Mouse (Mus musculus) gastrocnemius, postnatal 14 days (tissue): Measurements from ENCODE around the gene Tbc1d17. TPM values are rescaled to one million over a fixed set of nuclear protein-coding genes. Genes with fewer than 3 reads are reported as not detected.
"Not testable (repeated sequence)": the region's sequence is repeated elsewhere in the genome, so short reads cannot be mapped to it uniquely, and the experiment has no call there.

Experiments
- DNase-seq: peaks from one replicate; pipeline ENCODE4 v3.0.0; 2021; ENCODE audit warnings: mixed read lengths
- intact Hi-C: fragments of 180-260 bp; cut with DNase I; formaldehyde crosslinking; loops from one replicate; pipeline ENCODE4 v1.15.1; 2025; ENCODE audit warnings: low total_unique reads
- long read RNA-seq, 2 experiments: library from polyadenylated mRNA; stranded (forward); transcript quantifications; one replicate each; pipeline ENCODE4 v2.0.0; 2021
- total RNA-seq, 2 experiments: library from RNA; stranded (reverse); gene quantifications; 2 replicates each; pipeline ENCODE4 v1.2.3; 2021

The Tbc1d17 gene
- total RNA-seq: 10 to 100 TPM; 28.2 to 38.9 TPM
- long read RNA-seq, experiment 1, full-length matches to known transcripts: 54 of 65 reads
- long read RNA-seq, experiment 1, partial matches to known transcripts: 6 of 65 reads
- long read RNA-seq, experiment 1, other reads (novel, unspliced or antisense): 5 of 65 reads
- long read RNA-seq, experiment 2, full-length matches to known transcripts: 65 of 76 reads
- long read RNA-seq, experiment 2, partial matches to known transcripts: 3 of 76 reads
- long read RNA-seq, experiment 2, other reads (novel, unspliced or antisense): 8 of 76 reads

DNA sequence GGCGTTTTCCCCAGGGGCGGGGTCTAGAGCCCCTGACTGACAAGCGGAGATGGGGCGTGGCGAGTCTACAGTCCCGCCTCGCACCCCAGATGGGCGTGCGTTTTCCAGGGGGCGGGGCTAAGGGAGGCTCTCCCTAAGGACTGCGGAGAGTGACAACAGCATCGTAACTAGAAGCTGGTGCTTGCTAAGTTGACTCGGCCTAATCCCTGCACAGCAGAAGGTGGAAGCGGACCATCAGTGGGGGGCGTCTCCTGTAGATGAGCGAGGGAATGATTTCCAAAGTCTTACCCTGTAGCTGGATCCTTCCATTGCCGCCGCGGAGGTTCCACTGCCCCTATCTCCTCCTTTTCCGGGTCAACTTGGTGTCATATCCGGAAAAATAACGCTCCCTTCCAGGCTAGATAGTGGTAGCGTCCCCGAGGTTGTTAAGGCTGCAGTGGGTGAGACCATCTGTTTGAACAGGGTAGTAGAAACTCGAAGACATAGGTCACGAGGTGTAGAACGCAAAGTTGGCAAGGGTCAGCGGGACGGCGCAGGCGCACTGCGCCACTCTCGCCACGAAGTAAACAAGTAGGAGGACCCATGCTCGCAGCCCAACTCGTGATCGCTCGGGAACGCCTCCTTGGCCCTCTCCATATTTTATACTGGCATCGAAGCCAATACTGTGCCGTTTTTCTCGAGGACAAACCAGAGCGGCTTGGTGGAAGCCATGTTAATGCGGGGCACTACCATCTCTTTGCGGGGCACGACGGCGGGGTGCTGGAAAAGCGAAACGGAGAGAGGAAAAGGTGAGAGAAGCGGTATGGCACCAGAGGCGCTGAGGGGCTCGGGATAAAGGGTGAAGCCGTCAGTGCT lies at the start of gene Tbc1d17, which contains the start of gene Akt1s1:
TSS of gene Tbc1d17 (minus strand) at position 519 of the 855 bp plus-strand sequence.
TSS of gene Akt1s1 (plus strand) at position 431 of the 855 bp plus-strand sequence.
- intact Hi-C loops: no loop called here

DNA sequence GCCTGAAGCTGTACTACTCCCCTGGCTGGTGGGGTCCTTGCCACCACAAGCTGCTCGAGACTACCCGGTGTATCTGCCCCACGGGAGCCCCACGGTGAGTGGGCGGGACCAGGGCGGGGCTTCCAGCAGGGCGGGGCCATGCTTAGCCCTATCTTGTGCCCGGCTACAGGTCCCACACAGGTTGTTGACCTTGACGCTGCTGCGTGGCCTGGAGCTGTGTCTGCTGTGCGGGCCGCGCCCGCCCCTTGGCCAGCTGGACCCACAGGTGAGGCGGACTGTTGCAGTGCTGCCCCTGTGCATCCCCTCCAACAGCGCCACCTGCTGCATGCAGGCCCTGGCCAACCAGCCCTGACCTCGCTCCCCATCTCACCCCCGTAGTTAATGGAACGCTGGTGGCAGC lies 49.7 kb upstream of the Tbc1d17 start:
- no peak for DNase-seq
- intact Hi-C loops: no loop called here

More for the DNA sequence above, at the start of gene Tbc1d17, which contains the start of gene Akt1s1:
- peak; percentile 99 for DNase-seq

DNA sequence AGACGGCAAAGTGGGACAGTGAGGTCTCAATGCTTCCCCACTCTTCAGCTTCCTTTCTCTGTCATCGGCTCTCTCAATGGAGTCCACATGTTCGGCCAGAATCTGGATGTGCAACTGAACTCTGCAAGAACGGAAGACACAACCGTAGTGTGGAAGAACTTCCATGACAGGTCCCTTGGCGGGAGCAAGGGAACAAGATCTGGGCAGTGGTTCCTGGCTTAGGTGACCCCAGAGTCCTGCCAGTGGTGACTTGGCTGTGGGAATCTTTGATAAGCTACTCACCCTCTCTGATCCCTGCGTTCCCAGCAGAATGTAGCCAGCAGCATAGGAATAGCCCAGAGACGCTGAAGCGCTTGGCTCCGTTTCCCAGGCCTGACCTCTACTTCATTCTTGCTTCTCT lies 47.6 kb upstream of the Tbc1d17 start:
- intact Hi-C loops: no loop called here

GRCm38 (mm10) chr7:44895593-44896434 lies 46.9 kb upstream of the Tbc1d17 start, which contains the start of gene Fuz:
Gene Fuz (plus strand): TSS chr7:44896079.
- intact Hi-C loops: no loop called here
- peak; percentile 91 for DNase-seq

More for the DNA sequence above, 47.6 kb upstream of the Tbc1d17 start:
- peak; percentile 45 for DNase-seq

DNA sequence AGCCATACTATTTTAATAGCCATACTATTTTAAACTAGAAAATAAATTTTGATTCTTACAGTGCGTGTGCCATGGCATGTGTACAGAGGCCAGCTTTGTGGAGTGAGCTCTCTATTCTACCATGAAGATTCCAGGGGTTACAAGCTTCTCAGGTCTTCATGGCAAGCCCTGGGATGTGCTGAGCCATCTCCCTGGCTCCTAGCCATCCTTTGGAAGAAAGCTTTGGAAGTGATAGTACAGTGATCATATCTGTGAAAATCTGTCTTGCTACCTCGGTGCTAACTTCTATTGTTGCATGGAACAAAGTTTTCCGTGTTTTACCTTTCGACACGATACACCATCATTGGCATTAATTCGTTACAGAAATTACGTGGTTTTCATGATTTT lies 46.3 kb upstream of the Tbc1d17 start:
- intact Hi-C loops: no loop called here

GRCm38 (mm10) chr7:44894175-44894574 lies 45.3 kb upstream of the Tbc1d17 start:
- intact Hi-C loops: no loop called here
- no peak for DNase-seq

More for the DNA sequence above, 46.3 kb upstream of the Tbc1d17 start:
- DNase-seq: no peak

DNA sequence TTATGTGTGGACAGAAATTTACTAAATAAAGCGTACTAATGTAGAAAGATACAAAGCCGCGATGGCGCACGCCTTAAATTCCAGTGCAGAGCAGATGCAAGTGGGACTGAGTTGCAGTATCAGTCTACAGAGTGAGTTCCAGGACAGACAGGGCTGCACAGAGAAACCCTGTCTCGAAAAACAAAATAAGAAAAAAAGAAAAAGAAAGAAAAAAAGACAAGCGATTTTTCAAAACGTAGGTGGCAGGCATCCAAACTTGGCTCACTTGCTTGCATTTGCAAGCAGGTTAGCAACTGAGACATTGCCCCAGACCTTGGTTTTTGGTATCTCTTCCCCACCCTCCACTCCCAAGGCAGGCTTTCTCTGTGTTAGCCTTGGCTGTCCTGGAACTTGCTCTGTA lies 44.3 kb upstream of the Tbc1d17 start:
- intact Hi-C loops: no loop called here
- no peak for DNase-seq

DNA sequence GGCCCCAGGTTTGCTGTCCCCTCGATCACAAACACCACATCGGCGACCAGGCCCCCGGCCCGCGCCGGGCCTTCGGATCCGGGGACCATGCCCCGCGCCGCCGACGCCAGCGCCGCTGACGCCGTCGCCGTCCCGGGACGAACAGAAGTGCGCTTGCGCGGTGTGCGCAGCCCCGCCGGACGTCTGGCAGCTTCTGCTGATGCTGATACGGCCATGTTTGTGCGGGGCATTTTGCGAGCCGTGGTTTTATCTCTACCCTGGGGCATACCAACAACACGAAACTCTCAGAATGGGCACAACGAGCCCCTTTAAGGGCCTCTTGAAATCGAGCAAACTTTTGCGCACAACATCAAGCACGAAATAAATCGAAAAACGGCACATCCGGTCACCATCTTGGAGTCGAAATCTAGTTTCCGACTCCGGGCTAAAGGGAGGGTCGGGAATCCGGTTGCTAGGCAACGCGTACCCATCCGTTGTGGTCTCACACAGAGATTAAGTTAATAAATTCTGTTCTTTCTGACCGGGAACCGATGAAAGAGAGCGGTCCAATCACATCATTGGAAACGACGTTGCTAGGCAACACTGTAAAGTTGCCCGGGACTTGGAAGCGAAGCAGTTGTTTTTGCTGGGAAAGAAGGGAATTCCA lies 43.5 kb upstream of the Tbc1d17 start, which contains the start of gene Med25:
TSS of gene Med25 (minus strand) at position 437 of the 646 bp plus-strand sequence.
- DNase-seq: peak; percentile 88
- intact Hi-C loops: no loop called here

- no peak for DNase-seq
- intact Hi-C loops: no loop called here
These were observed 42.7 kb upstream of the Tbc1d17 start for GRCm38 (mm10) chr7:44891611-44892010.

DNA sequence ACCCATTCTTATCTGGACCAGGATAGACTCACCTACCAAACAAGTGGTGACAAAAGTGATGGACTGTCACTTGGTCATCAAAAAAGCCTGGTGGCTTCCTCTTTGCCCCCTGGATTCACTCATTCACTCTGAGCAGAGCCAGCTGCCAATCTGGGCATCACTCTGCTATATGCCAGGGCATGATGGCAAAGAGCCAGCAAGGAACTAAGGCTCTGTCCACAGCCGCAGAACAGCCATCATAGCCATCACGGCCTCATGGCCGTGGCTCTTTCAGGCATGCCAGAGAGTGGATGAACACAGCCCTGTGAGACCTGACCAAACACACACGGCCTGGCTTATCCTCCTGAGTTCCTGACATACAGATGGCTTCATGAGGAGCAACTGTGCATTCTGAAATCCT lies 41.9 kb upstream of the Tbc1d17 start:
- intact Hi-C loops: no loop called here
- no peak for DNase-seq

DNA sequence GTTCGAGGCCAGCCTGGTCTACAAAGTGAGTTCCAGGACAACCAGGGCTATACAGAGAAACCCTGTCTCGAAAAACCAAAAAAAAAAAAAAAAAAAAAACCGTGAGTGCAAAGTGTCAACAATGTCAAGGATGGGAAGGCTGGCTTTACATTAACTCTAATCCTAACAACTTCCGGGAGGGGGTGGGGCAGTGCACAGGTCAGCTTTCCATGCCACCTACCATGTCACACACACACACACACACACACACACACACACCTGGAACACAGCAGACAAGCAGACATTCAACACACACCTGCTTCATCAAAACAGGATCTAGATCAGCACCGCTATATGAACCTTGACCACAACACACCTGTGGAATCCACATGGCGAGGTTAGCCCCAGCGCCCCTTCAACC lies 41.3 kb upstream of the Tbc1d17 start:
- intact Hi-C loops: no loop called here
- no peak for DNase-seq

GRCm38 (mm10) chr7:44888256-44889105 lies 39.6 kb upstream of the Tbc1d17 start:
- intact Hi-C loops: no loop called here
- DNase-seq: no peak

GRCm38 (mm10) chr7:44886964-44887363 lies 38.1 kb upstream of the Tbc1d17 start:
- no peak for DNase-seq
- intact Hi-C loops: no loop called here

DNA sequence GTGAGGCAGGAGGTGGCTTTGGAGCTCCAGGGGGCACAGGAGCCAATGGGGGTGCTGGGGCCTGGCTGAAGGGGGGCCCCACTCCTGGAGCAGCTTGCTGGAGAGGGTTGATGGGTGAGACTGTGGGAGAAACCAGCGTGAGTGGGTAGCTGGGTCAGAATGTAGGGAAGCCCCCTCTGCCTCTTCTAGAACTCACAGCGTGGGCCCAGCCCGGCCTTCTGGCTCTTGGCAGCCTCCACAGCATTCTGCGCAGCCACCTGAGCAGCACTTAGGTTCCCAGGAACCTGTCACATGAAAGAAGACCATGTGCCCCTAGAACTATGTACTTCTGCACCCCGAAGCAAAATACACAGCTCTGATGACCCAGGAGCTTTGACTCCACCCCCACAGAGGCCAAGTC lies 35.8 kb upstream of the Tbc1d17 start:
- intact Hi-C loops: no loop called here
- no peak for DNase-seq

- intact Hi-C loops: no loop called here
- no peak for DNase-seq
These were observed 34.2 kb upstream of the Tbc1d17 start for GRCm38 (mm10) chr7:44883036-44883435.

- no peak for DNase-seq
- intact Hi-C loops: no loop called here
These were observed 29.0 kb upstream of the Tbc1d17 start for GRCm38 (mm10) chr7:44877833-44878232.

GRCm38 (mm10) chr7:44871774-44872173 lies 22.9 kb upstream of the Tbc1d17 start:
- intact Hi-C loops: not testable (repeated sequence)

DNA sequence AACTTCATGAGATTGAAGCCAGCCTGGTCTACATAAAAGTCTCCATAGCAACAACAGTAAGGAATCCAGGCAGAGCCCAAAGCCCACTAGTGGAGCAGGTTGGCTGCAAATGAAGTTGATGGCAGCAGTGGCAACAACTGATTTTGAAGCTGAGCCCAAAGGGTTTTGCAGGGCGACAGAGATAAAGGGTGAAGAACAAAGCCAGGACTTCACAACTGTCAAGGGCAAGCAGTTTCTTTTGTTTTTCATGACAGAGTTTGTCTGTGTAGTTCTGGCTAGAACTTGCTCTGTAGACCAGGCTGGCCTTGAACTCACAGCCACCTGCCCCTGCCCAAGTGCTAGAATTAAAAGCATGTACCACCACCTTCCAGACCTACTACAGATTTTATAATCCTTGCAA lies 22.3 kb upstream of the Tbc1d17 start:
- no peak for DNase-seq
- intact Hi-C loops: no loop called here

More at GRCm38 (mm10) chr7:44871774-44872173, 22.9 kb upstream of the Tbc1d17 start:
- not testable (repeated sequence) for DNase-seq
